Mouse (Mus musculus): Measurements from ENCODE around the gene Slc9a7. TPM values are rescaled to one million over a fixed set of nuclear protein-coding genes. Genes with fewer than 3 reads are reported as not detected.
A peak's percentile ranks its signal among the peaks of the same experiment; 100 is the strongest.

The Slc9a7 gene
- polyA plus RNA-seq, 1 experiment from 2014 or later = 6.6 TPM

- 55% methylated on average over 4 of the region's 4 CpGs for WGBS
- H3K27ac ChIP-seq (ENCODE audit: low read length) = no peak overlapping the region
Measured at GRCm38 (mm10) chrX:20070196-20070595, 221.4 kb downstream of the Slc9a7 start.

GRCm38 (mm10) chrX:20066636-20067035 is 225.0 kb downstream of the Slc9a7 start:
- Histone ChIP-seq H3K4me2 (ENCODE audit: low read length) (no peak overlapping the region), H3K36me3 (ENCODE audit: control insufficient read depth, insufficient read depth) (no peaks in the 10 kb centered on the region), H3K9me3 (ENCODE audit: control insufficient read depth, low read length) (no peaks in the 10 kb centered on the region), H3K9ac (replicated peaks; ENCODE audit: low read depth, low read length) (no peak overlapping the region), H3K4me1 (replicated peaks; ENCODE audit: control insufficient read depth, insufficient read depth, low read length) (no peaks in the 10 kb centered on the region), H3K27me3 (replicated peaks; ENCODE audit: control insufficient read depth, insufficient read depth, low read length) (no peaks in the 10 kb centered on the region), H3K4me3 (replicated peaks; ENCODE audit: low read length) (no peak overlapping the region), H3K27ac (ENCODE audit: low read length) (no peak overlapping the region)
- no peak for ATAC-seq

More at GRCm38 (mm10) chrX:20070196-20070595, 221.4 kb downstream of the Slc9a7 start:
- no peak overlapping the region for H3K4me3 ChIP-seq (replicated peaks; ENCODE audit: low read length)
- H3K4me1 ChIP-seq (replicated peaks; ENCODE audit: control insufficient read depth, insufficient read depth, low read length) = no peaks in the 10 kb centered on the region
- no peaks in the 10 kb centered on the region for H3K27me3 ChIP-seq (replicated peaks; ENCODE audit: control insufficient read depth, insufficient read depth, low read length)
- H3K9me3 ChIP-seq (ENCODE audit: control insufficient read depth, low read length) = no peaks in the 10 kb centered on the region
- no peak overlapping the region for H3K9ac ChIP-seq (replicated peaks; ENCODE audit: low read depth, low read length)
- H3K4me2 ChIP-seq (ENCODE audit: low read length) = no peak overlapping the region
- ATAC-seq = no peak
- no peaks in the 10 kb centered on the region for H3K36me3 ChIP-seq (ENCODE audit: control insufficient read depth, insufficient read depth)

GRCm38 (mm10) chrX:20061764-20062480 is 229.7 kb downstream of the Slc9a7 start:
- 46% methylated on average over 3 of the region's 3 CpGs for WGBS
- no peaks in the 10 kb centered on the region for H3K9me3 ChIP-seq (ENCODE audit: control insufficient read depth, low read length)
- H3K4me1 ChIP-seq (replicated peaks; ENCODE audit: control insufficient read depth, insufficient read depth, low read length) = no peaks in the 10 kb centered on the region; the same call in 1 of the 2 replicates
- no peak overlapping the region for H3K4me3 ChIP-seq (replicated peaks; ENCODE audit: low read length)
- no peak overlapping the region for H3K9ac ChIP-seq (replicated peaks; ENCODE audit: low read depth, low read length)
- no peaks in the 10 kb centered on the region for H3K27me3 ChIP-seq (replicated peaks; ENCODE audit: control insufficient read depth, insufficient read depth, low read length)
- no peak overlapping the region for H3K27ac ChIP-seq (ENCODE audit: low read length)
- no peak overlapping the region for H3K4me2 ChIP-seq (ENCODE audit: low read length)
- H3K36me3 ChIP-seq (ENCODE audit: control insufficient read depth, insufficient read depth) = no peaks in the 10 kb centered on the region
- ATAC-seq = no peak

GRCm38 (mm10) chrX:20060769-20061315 is 230.8 kb downstream of the Slc9a7 start:
- Histone ChIP-seq H3K27me3 (replicated peaks; ENCODE audit: control insufficient read depth, insufficient read depth, low read length) (no peaks in the 10 kb centered on the region), H3K27ac (ENCODE audit: low read length) (no peak overlapping the region), H3K9ac (replicated peaks; ENCODE audit: low read depth, low read length) (peak overlapping the region; percentile 45), H3K4me1 (replicated peaks; ENCODE audit: control insufficient read depth, insufficient read depth, low read length) (no peaks in the 10 kb centered on the region; the same call in 1 of the 2 replicates), H3K4me2 (ENCODE audit: low read length) (peak overlapping the region; percentile 74), H3K36me3 (ENCODE audit: control insufficient read depth, insufficient read depth) (no peaks in the 10 kb centered on the region), H3K4me3 (replicated peaks; ENCODE audit: low read length) (peak overlapping the region; percentile 50), H3K9me3 (ENCODE audit: control insufficient read depth, low read length) (no peaks in the 10 kb centered on the region)
- ATAC-seq = peak; percentile 45
- WGBS = 23% methylated on average over 46 of the region's 47 CpGs

- peak; percentile 76 for ATAC-seq
Measured at GRCm38 (mm10) chrX:20060096-20060768, 231.4 kb downstream of the Slc9a7 start.

GRCm38 (mm10) chrX:20059381-20059971 is 232.1 kb downstream of the Slc9a7 start, which contains the start of gene Chst7:
Gene Chst7 (plus strand): TSS chrX:20059560.
- Histone ChIP-seq H3K4me3 (replicated peaks; ENCODE audit: low read length) (peak within 1 kb of the TSS; percentile 50), H3K9me3 (ENCODE audit: control insufficient read depth, low read length) (no peaks in the 10 kb centered on the region), H3K4me1 (replicated peaks; ENCODE audit: control insufficient read depth, insufficient read depth, low read length) (no peaks in the 10 kb centered on the region; the same call in 1 of the 2 replicates), H3K27me3 (replicated peaks; ENCODE audit: control insufficient read depth, insufficient read depth, low read length) (no peaks in the 10 kb centered on the region), H3K27ac (ENCODE audit: low read length) (no peak within 1 kb of the TSS), H3K36me3 (ENCODE audit: control insufficient read depth, insufficient read depth) (no peaks in the 10 kb centered on the region), H3K4me2 (ENCODE audit: low read length) (peak within 1 kb of the TSS; percentile 74), H3K9ac (replicated peaks; ENCODE audit: low read depth, low read length) (peak within 1 kb of the TSS; percentile 45)
- 19% methylated on average over 39 of the region's 40 CpGs for WGBS
- peak; percentile 88 for ATAC-seq

More at GRCm38 (mm10) chrX:20060096-20060768, 231.4 kb downstream of the Slc9a7 start:
- no peak overlapping the region for H3K27ac ChIP-seq (ENCODE audit: low read length)
- no peaks in the 10 kb centered on the region for H3K36me3 ChIP-seq (ENCODE audit: control insufficient read depth, insufficient read depth)
- no peaks in the 10 kb centered on the region; the same call in 1 of the 2 replicates for H3K4me1 ChIP-seq (replicated peaks; ENCODE audit: control insufficient read depth, insufficient read depth, low read length)
- peak overlapping the region; percentile 45 for H3K9ac ChIP-seq (replicated peaks; ENCODE audit: low read depth, low read length)
- peak overlapping the region; percentile 74 for H3K4me2 ChIP-seq (ENCODE audit: low read length)
- no peaks in the 10 kb centered on the region for H3K27me3 ChIP-seq (replicated peaks; ENCODE audit: control insufficient read depth, insufficient read depth, low read length)
- WGBS = 15% methylated on average over 65 of the region's 65 CpGs
- H3K4me3 ChIP-seq (replicated peaks; ENCODE audit: low read length) = peak overlapping the region; percentile 50
- no peaks in the 10 kb centered on the region for H3K9me3 ChIP-seq (ENCODE audit: control insufficient read depth, low read length)

Other genes starting within 250 kb of the Slc9a7 start
- gene Chst7, start 232.2 kb downstream of the Slc9a7 start, polyA plus RNA-seq (2015; fragmentation: Nextera tagmentation; extraction: Ambion mirVana) = 3.7 and 5.4 TPM in 2 replicates
- gene Rp2, start 72.7 kb upstream of the Slc9a7 start, polyA plus RNA-seq (2015; fragmentation: Nextera tagmentation; extraction: Ambion mirVana) = 18.2 and 20.9 TPM in 2 replicates
- gene Jade3, start 133.9 kb upstream of the Slc9a7 start, polyA plus RNA-seq (2015; fragmentation: Nextera tagmentation; extraction: Ambion mirVana) = 7.3 and 8.3 TPM in 2 replicates